Mouse (Mus musculus) G1E (cell line): ENCODE measurements around the gene Gdf1. TPM values are rescaled to one million over a fixed set of nuclear protein-coding genes. Genes with fewer than 3 reads are reported as not detected.

Experiments
- ATAC-seq: 2 replicates; pipeline ENCODE4 v1.8.0; 2016; ENCODE audit warnings: mild to moderate bottlenecking; ENCODE audit not compliant: insufficient number of reproducible peaks, poor library complexity, low FRiP score, severe bottlenecking; ENCODE audit errors: extremely low read depth
- DNase-seq: peaks from one replicate; pipeline ENCODE4 v3.0.0; 2012; ENCODE audit warnings: low spot score
- H3K27me3 ChIP-seq: 2 replicates; pipeline ENCODE4 v1.6.1; 2012; ENCODE audit warnings: mild to moderate bottlenecking, low read length, inconsistent platforms; ENCODE audit not compliant: insufficient read depth
- H3K36me3 ChIP-seq: replicated peaks from 2 replicates; pipeline ENCODE3; 2012; ENCODE audit warnings: mild to moderate bottlenecking, inconsistent platforms
- H3K4me1 ChIP-seq: 2 replicates; pipeline ENCODE4 v1.6.1; 2012; ENCODE audit warnings: low read depth, low read length, inconsistent platforms, mixed read lengths; ENCODE audit not compliant: insufficient read depth
- H3K4me3 ChIP-seq: 2 replicates; pipeline ENCODE4 v1.5.1; 2012; ENCODE audit warnings: low read depth, mild to moderate bottlenecking, inconsistent platforms, low read length, moderate library complexity, mixed read lengths
- H3K9me3 ChIP-seq: replicated peaks from 2 replicates; pipeline ENCODE4 v1.6.1; 2012; ENCODE audit warnings: inconsistent platforms
- CTCF ChIP-seq: IDR thresholded peaks from 2 replicates; pipeline ENCODE4 v1.5.1; 2012; ENCODE audit warnings: low read depth, low read length, inconsistent platforms, mixed read lengths
- GATA1 ChIP-seq: IDR thresholded peaks from 2 replicates; pipeline ENCODE4 v1.6.1; 2012; ENCODE audit warnings: borderline replicate concordance, low read length, inconsistent platforms, mixed read lengths
- GATA2 ChIP-seq: IDR thresholded peaks from 2 replicates; pipeline ENCODE4 v1.6.1; 2012; ENCODE audit warnings: low read depth, low read length, inconsistent platforms, borderline replicate concordance
- POLR2AphosphoS5 ChIP-seq: IDR thresholded peaks from 2 replicates; pipeline ENCODE4 v1.6.1; 2012; ENCODE audit warnings: low read depth, low read length, inconsistent platforms; ENCODE audit not compliant: insufficient replicate concordance
- TAL1 ChIP-seq: conservative IDR thresholded peaks from 2 replicates; pipeline ENCODE4 v1.6.1; 2012; ENCODE audit warnings: low read depth, low read length, inconsistent platforms, mixed read lengths
- polyA plus RNA-seq: library from polyadenylated mRNA; stranded (reverse); fragments of >175 nt; gene quantifications from 2 replicates; pipeline ENCODE4 v1.2.3, GENCODE M21; 2012
- total RNA-seq, 2 experiments: library from RNA; stranded (forward) in 1 of 2; stranded (reverse) in 1 of 2; fragments of 200-1000 nt in 1 of 2; fragments of >200 nt in 1 of 2; fragmentation: Nextera tagmentation in 1 of 2; gene quantifications; 2 replicates each; pipeline ENCODE4 v1.2.3; 2014 to 2017

The Gdf1 gene
- total and polyA plus RNA-seq, 3 experiments: not detected

DNA sequence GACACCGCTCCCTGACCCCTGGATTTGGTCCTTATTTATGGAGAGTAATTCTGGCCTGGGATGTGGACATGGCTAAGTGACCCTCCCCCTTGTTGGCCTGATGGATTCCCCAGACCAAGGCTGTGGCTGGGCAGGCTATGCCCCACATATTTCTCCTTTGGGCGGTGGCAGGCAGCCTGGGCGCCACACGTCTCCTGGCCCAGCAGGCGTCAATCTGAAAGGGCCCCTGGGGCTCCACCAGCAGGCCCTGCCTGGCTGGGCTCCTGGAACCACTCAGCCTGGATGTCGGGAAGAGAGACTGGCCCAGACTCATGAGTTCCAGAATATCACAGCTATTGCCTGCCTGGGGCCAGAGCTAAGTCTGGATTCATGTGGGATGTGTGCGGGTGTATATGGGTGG is 40.9 kb downstream of the Gdf1 start:
- no peak for TF ChIP-seq GATA2
- Histone ChIP-seq H3K4me1 (peaks cover 20% of the 10 kb centered on the region), H3K27me3 (peaks cover 61% of the 10 kb centered on the region), H3K9me3 (peaks cover 17% of the 10 kb centered on the region), H3K36me3 (no peaks in the 10 kb centered on the region), H3K4me3 (no peak overlapping the region)
- no peak for ATAC-seq
- no peak for DNase-seq

DNA sequence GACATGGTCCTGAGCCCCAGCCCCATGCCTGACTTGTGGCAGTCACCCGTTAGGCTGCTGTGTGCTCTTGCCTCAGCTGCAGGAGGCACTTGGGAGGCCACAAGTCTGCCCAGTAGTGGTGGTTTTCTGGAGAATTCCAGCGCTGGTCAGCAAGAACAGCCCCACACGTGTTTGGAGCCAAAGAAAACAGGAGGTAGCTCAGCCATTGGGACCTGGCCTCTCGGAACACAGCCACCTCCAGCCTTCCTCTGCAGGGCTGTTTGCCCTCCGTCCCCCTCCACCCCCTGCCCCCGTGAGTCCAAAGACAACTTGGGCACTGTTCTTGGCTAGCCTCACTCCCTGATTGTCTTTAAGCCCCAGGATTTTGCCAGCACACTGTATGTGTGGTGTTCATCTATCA is 42.3 kb downstream of the Gdf1 start:
- Histone ChIP-seq H3K9me3 (peaks cover 29% of the 10 kb centered on the region), H3K27me3 (peaks cover 61% of the 10 kb centered on the region), H3K4me1 (peaks cover 15% of the 10 kb centered on the region), H3K36me3 (no peaks in the 10 kb centered on the region), H3K4me3 (no peak overlapping the region)
- TF ChIP-seq CTCF (no peak), TAL1 (no peak), POLR2AphosphoS5 (no peak), GATA1 (no peak)
- DNase-seq: no peak
- ATAC-seq: no peak

- TF ChIP-seq POLR2AphosphoS5: no peak
- no peak for TF ChIP-seq TAL1
- no peak for TF ChIP-seq GATA1
- no peak for TF ChIP-seq CTCF
- no peak for TF ChIP-seq GATA2
- ATAC-seq: no peak
- Histone ChIP-seq H3K4me3 (peak within 1 kb of the TSS; percentile 10; the same call in 1 of the 2 replicates), H3K9me3 (peaks cover 29% of the 10 kb centered on the region), H3K36me3 (no peaks in the 10 kb centered on the region), H3K27me3 (peaks cover 67% of the 10 kb centered on the region), H3K4me1 (peaks cover 14% of the 10 kb centered on the region)
- no peak for DNase-seq
Observed at GRCm38 (mm10) chr8:70373397-70374317, 44.0 kb downstream of the Gdf1 start, which contains the start of gene Comp. TSS of gene Comp (plus strand) at chr8:70373558.

DNA sequence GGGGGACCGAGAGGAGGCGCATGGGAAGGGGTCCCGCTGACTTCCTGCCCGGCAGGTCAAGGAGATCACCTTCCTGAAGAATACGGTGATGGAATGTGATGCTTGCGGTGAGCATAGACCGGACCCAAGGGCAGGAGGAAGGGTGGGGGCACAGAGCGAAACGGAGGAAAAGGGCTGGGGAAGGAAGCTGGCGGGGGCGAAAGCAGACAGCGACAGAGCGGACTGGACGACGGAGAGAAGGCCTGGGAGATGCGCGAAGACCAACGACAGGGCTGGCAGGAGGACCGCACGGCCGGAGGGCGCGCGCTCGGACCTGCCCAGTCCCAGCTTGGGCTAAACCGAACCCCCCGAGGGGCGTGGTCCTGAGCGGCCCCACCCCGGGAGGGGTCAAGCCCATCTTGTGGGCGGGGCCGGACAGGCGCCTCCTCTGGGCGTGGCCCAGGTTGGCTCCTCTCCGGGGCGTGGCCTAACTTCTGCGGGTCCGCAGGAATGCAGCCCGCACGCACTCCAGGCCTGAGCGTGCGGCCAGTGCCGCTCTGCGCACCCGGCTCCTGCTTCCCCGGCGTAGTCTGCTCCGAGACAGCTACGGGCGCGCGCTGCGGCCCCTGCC is 44.8 kb downstream of the Gdf1 start:
- Histone ChIP-seq H3K4me3 (peak overlapping the region; percentile 10; the same call in 1 of the 2 replicates), H3K4me1 (peaks cover 19% of the 10 kb centered on the region), H3K36me3 (no peaks in the 10 kb centered on the region), H3K27me3 (peaks cover 74% of the 10 kb centered on the region), H3K9me3 (peaks cover 29% of the 10 kb centered on the region)
- no peak for TF ChIP-seq TAL1
- no peak for TF ChIP-seq GATA2
- no peak for TF ChIP-seq POLR2AphosphoS5
- TF ChIP-seq GATA1: no peak
- no peak for TF ChIP-seq CTCF
- no peak for DNase-seq
- ATAC-seq: no peak

GRCm38 (mm10) chr8:70375212-70375859 is 45.7 kb downstream of the Gdf1 start:
- Histone ChIP-seq H3K9me3 (peaks cover 29% of the 10 kb centered on the region), H3K36me3 (no peaks in the 10 kb centered on the region), H3K27me3 (peaks cover 79% of the 10 kb centered on the region), H3K4me1 (peaks cover 20% of the 10 kb centered on the region), H3K4me3 (no peak overlapping the region; the same call in 1 of the 2 replicates)
- TF ChIP-seq TAL1 (no peak), CTCF (no peak), POLR2AphosphoS5 (no peak), GATA2 (no peak), GATA1 (no peak)
- ATAC-seq (no peak), DNase-seq (no peak)

GRCm38 (mm10) chr8:70376275-70376741 is 46.7 kb downstream of the Gdf1 start:
- peaks cover 79% of the 10 kb centered on the region for H3K27me3 ChIP-seq
- no peak for ATAC-seq
- no peak for TF ChIP-seq POLR2AphosphoS5
- TF ChIP-seq TAL1: no peak
- no peak for TF ChIP-seq GATA1
- TF ChIP-seq CTCF: no peak
- no peak for TF ChIP-seq GATA2
- no peaks in the 10 kb centered on the region for H3K36me3 ChIP-seq
- peaks cover 20% of the 10 kb centered on the region for H3K4me1 ChIP-seq
- peaks cover 29% of the 10 kb centered on the region for H3K9me3 ChIP-seq
- DNase-seq: no peak
- H3K4me3 ChIP-seq: peak overlapping the region; percentile 27; the same call in 1 of the 2 replicates
